Mouse (Mus musculus): ENCODE results near the gene Hhatl.

DNA sequence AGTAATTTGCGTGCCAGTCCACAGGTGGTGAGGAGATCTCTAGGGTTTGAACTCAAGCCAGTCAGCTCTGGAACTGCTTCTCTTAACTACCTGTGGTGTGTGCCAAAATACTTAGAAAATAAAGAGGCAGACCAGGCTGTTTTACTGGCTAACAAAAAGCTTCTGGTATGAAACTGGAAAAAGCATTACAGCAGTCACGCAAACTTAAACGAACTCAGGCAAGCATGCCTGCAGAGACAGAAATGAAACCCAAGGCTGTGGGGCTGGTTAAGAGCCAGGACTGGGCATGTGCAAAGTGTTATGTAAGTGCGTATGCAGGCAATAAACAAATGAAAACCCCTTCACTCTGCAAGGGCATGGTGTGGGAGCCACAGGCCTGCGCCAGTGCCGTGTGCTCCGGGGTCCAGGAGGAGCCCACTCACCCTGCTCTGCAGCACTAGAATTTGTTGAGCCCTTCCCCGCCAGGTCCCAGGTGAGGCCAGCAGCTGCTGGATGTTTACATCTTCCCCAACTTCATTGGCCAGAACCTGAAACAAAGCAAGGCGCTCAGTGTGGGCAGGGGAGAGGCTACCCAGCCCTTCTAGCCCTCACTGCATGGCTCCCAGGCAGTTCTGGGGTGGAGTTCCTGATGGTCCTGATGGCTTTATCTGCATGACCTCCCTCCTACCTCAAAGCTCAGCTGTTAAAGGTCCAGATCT is 26.9 kb upstream of the Hhatl start:
- TF ChIP-seq EP300 (IDR thresholded peaks at IDR 0.05; ENCODE audit: low read depth) (no peak), CTCF (IDR thresholded peaks at IDR 0.05; ENCODE audit: low read depth) (no peak)

Measured in liver, postnatal 0 days (tissue).